Mouse (Mus musculus) embryonic facial prominence, embryonic 10.5 days (tissue): ENCODE measurements around the gene Ddhd1. TPM values are rescaled to one million over a fixed set of nuclear protein-coding genes. Genes with fewer than 3 reads are reported as not detected.
A peak's percentile ranks its signal among the peaks of the same experiment; 100 is the strongest.

ENCODE experiments used
- DNase-seq: peaks from one replicate; pipeline ENCODE4 v3.0.0-alpha.2; 2017; ENCODE audit warnings: low spot score
- H3K27ac ChIP-seq: fragments of 300-500 bp; sonication (generic); replicated peaks from 2 replicates; pipeline ENCODE4 v1.5.1; 2016; ENCODE audit warnings: mild to moderate bottlenecking
- H3K27me3 ChIP-seq: fragments of 300-500 bp; sonication (generic); replicated peaks from 2 replicates; pipeline ENCODE4 v1.6.1; 2016; ENCODE audit warnings: low read depth, mild to moderate bottlenecking; ENCODE audit not compliant: poor library complexity, severe bottlenecking
- H3K36me3 ChIP-seq: fragments of 300-500 bp; sonication (generic); replicated peaks from 2 replicates; pipeline ENCODE4 v1.6.1; 2016; ENCODE audit warnings: mild to moderate bottlenecking, moderate library complexity
- H3K4me1 ChIP-seq: fragments of 300-500 bp; sonication (generic); 2 replicates; pipeline ENCODE4 v1.6.1; 2016
- H3K4me3 ChIP-seq: fragments of 300-500 bp; sonication (generic); 2 replicates; pipeline ENCODE4 v1.5.1; 2016; ENCODE audit warnings: mild to moderate bottlenecking, moderate library complexity
- H3K9me3 ChIP-seq: fragments of 300-500 bp; sonication (generic); 2 replicates; pipeline ENCODE4 v1.6.1; 2016; ENCODE audit warnings: mild to moderate bottlenecking
- WGBS: fragments of 180-500 bp; shearing (Covaris S2); methylation state at CpG from one replicate; pipeline ENCODE4 v1.1.7; 2016; 5-methylcytosine and 5-hydroxymethylcytosine counted together
- microRNA-seq: library from miRNA; unstranded; fragments of <30 nt; microRNA quantifications from one replicate; pipeline ENCODE4, GENCODE M21; 2017
- polyA plus RNA-seq: library from polyadenylated mRNA; unstranded; fragments of >200 nt; fragmentation: Nextera tagmentation; extraction: Ambion mirVana; gene quantifications from 2 replicates; pipeline ENCODE4 v1.2.1, GENCODE M21; 2016

The Ddhd1 gene
- polyA plus RNA-seq, 1 experiment from 2014 or later: 5.4 TPM

- WGBS: 89% methylated on average over 6 of the region's 6 CpGs
- no peak overlapping the region for H3K4me3 ChIP-seq
- no peak overlapping the region for H3K27ac ChIP-seq
- DNase-seq: no peak
- no peaks in the 10 kb centered on the region for H3K36me3 ChIP-seq
- H3K27me3 ChIP-seq: no peaks in the 10 kb centered on the region
- H3K9me3 ChIP-seq: no peaks in the 10 kb centered on the region
- H3K4me1 ChIP-seq: no peaks in the 10 kb centered on the region
These were observed 103.6 kb downstream of the Ddhd1 start for GRCm38 (mm10) chr14:45554336-45554735.

- 74% methylated on average over 2 of the region's 2 CpGs for WGBS
- Histone ChIP-seq H3K27me3 (no peaks in the 10 kb centered on the region), H3K9me3 (no peaks in the 10 kb centered on the region), H3K36me3 (no peaks in the 10 kb centered on the region), H3K4me1 (no peaks in the 10 kb centered on the region), H3K4me3 (no peak overlapping the region), H3K27ac (no peak overlapping the region)
- no peak for DNase-seq
These were observed 104.1 kb downstream of the Ddhd1 start for GRCm38 (mm10) chr14:45553854-45554253.

GRCm38 (mm10) chr14:45552431-45552830 lies 105.5 kb downstream of the Ddhd1 start:
- Histone ChIP-seq H3K9me3 (no peaks in the 10 kb centered on the region), H3K4me3 (no peak overlapping the region), H3K4me1 (no peaks in the 10 kb centered on the region), H3K27me3 (no peaks in the 10 kb centered on the region), H3K27ac (no peak overlapping the region), H3K36me3 (no peaks in the 10 kb centered on the region)
- DNase-seq: no peak
- WGBS: 83% methylated on average over 4 of the region's 4 CpGs

GRCm38 (mm10) chr14:45551121-45551768 lies 106.7 kb downstream of the Ddhd1 start:
- Histone ChIP-seq H3K27ac (no peak overlapping the region; the same call in 1 of the 2 replicates), H3K4me3 (no peak overlapping the region), H3K9me3 (no peaks in the 10 kb centered on the region), H3K27me3 (no peaks in the 10 kb centered on the region), H3K36me3 (no peaks in the 10 kb centered on the region), H3K4me1 (no peaks in the 10 kb centered on the region)
- DNase-seq: peak; percentile 60
- 56% methylated on average over 17 of the region's 17 CpGs for WGBS

GRCm38 (mm10) chr14:45550010-45550647 lies 107.8 kb downstream of the Ddhd1 start:
- H3K9me3 ChIP-seq: no peaks in the 10 kb centered on the region
- H3K36me3 ChIP-seq: no peaks in the 10 kb centered on the region
- no peaks in the 10 kb centered on the region for H3K27me3 ChIP-seq
- H3K4me3 ChIP-seq: no peak overlapping the region
- no peak overlapping the region for H3K27ac ChIP-seq
- 79% methylated on average over 13 of the region's 13 CpGs for WGBS
- H3K4me1 ChIP-seq: no peaks in the 10 kb centered on the region
- no peak for DNase-seq

GRCm38 (mm10) chr14:45548118-45548517 lies 109.8 kb downstream of the Ddhd1 start:
- no peak overlapping the region for H3K27ac ChIP-seq
- WGBS: 65% methylated on average over 3 of the region's 3 CpGs
- H3K9me3 ChIP-seq: no peaks in the 10 kb centered on the region
- no peak overlapping the region for H3K4me3 ChIP-seq
- no peaks in the 10 kb centered on the region for H3K36me3 ChIP-seq
- H3K27me3 ChIP-seq: no peaks in the 10 kb centered on the region
- no peak for DNase-seq
- H3K4me1 ChIP-seq: peaks cover 5% of the 10 kb centered on the region; the same call in 1 of the 2 replicates

- Histone ChIP-seq H3K4me3 (no peak overlapping the region), H3K27ac (no peak overlapping the region), H3K36me3 (no peaks in the 10 kb centered on the region), H3K9me3 (no peaks in the 10 kb centered on the region), H3K27me3 (no peaks in the 10 kb centered on the region), H3K4me1 (peaks cover 9% of the 10 kb centered on the region)
- no peak for DNase-seq
- WGBS: 85% methylated on average over 7 of the region's 7 CpGs
These were observed 113.0 kb downstream of the Ddhd1 start for GRCm38 (mm10) chr14:45544905-45545304.

GRCm38 (mm10) chr14:45544026-45544425 lies 113.9 kb downstream of the Ddhd1 start:
- peaks cover 18% of the 10 kb centered on the region for H3K4me1 ChIP-seq
- H3K27me3 ChIP-seq: no peaks in the 10 kb centered on the region
- no peak overlapping the region for H3K27ac ChIP-seq
- no peaks in the 10 kb centered on the region for H3K9me3 ChIP-seq
- no peak overlapping the region for H3K4me3 ChIP-seq
- DNase-seq: no peak
- 72% methylated on average over 5 of the region's 6 CpGs for WGBS
- no peaks in the 10 kb centered on the region for H3K36me3 ChIP-seq

- H3K4me1 ChIP-seq: peaks cover 19% of the 10 kb centered on the region
- 29% methylated on average over 12 of the region's 12 CpGs for WGBS
- H3K36me3 ChIP-seq: no peaks in the 10 kb centered on the region
- peak; percentile 80 for DNase-seq
- no peaks in the 10 kb centered on the region for H3K9me3 ChIP-seq
- peak overlapping the region; percentile 81 for H3K27ac ChIP-seq
- no peaks in the 10 kb centered on the region for H3K27me3 ChIP-seq
- H3K4me3 ChIP-seq: 0 out of 2 replicates have a peak overlapping the region, but pooled peaks have one; percentile 30
These were observed 118.1 kb downstream of the Ddhd1 start for GRCm38 (mm10) chr14:45539659-45540468.

Small RNA genes lying within 50 kb of the gene (microRNA-seq; reads per million reads assigned to microRNA genes)
- not detected for gene Mir5131

Other genes with a start within 250 kb of the Ddhd1 start
- gene Fermt2, start 128.0 kb downstream of the Ddhd1 start, polyA plus RNA-seq: 83.7 and 99.7 TPM in 2 replicates